Mouse (Mus musculus) heart, adult 2 months (tissue): ENCODE results near the gene Srebf1. TPM values are rescaled to one million over a fixed set of nuclear protein-coding genes. Genes with fewer than 3 reads are reported as not detected.

Experiments used
- DNase-seq, 2 experiments: peaks; one replicate each; pipeline ENCODE4 v3.0.0; 2021
- H3K27ac ChIP-seq: fragments of 200-600 bp; 2 replicates; pipeline ENCODE4 v1.8.1; 2022
- H3K27me3 ChIP-seq: fragments of 200-500 bp; 2 replicates; pipeline ENCODE4 v1.6.1; 2012; ENCODE audit warnings: mild to moderate bottlenecking, low read length, inconsistent platforms, mixed read lengths; ENCODE audit not compliant: control insufficient read depth, insufficient read depth
- H3K36me3 ChIP-seq: fragments of 200-500 bp; 2 replicates; pipeline ENCODE4 v1.6.1; 2012; ENCODE audit warnings: low read length, inconsistent platforms; ENCODE audit not compliant: control insufficient read depth, insufficient read depth
- H3K4me1 ChIP-seq: fragments of 200-500 bp; 2 replicates; pipeline ENCODE4 v1.6.1; 2011; ENCODE audit warnings: low read length; ENCODE audit not compliant: control insufficient read depth, insufficient read depth
- H3K4me3 ChIP-seq: fragments of 200-600 bp; 2 replicates; pipeline ENCODE4 v1.8.1; 2022
- H3K79me2 ChIP-seq: fragments of 200-500 bp; replicated peaks from 2 replicates; pipeline ENCODE4 v1.6.1; 2012; ENCODE audit warnings: mild to moderate bottlenecking, inconsistent platforms, low read length, moderate library complexity, mixed read lengths; ENCODE audit not compliant: control insufficient read depth, insufficient read depth
- H3K9ac ChIP-seq: fragments of 200-500 bp; 2 replicates; pipeline ENCODE4 v1.6.1; 2012; ENCODE audit warnings: low read depth, mild to moderate bottlenecking, control low read depth, inconsistent platforms, low read length, mixed read lengths
- CTCF ChIP-seq: fragments of 200-600 bp; IDR thresholded peaks from 2 replicates; pipeline ENCODE4 v1.8.1; 2022; ENCODE audit warnings: antibody characterized with exemption, mild to moderate bottlenecking, moderate library complexity
- EP300 ChIP-seq: fragments of 200-500 bp; IDR thresholded peaks from 2 replicates; pipeline ENCODE4 v1.6.1; 2011; ENCODE audit warnings: low read depth, low read length, control low read depth; ENCODE audit not compliant: insufficient read depth
- POLR2A ChIP-seq: fragments of 200-500 bp; IDR thresholded peaks from 2 replicates; pipeline ENCODE4 v1.6.1; 2011; ENCODE audit warnings: mild to moderate bottlenecking, low read depth, low read length, control low read depth; ENCODE audit not compliant: insufficient read depth
- WGBS: fragments of 180-500 bp; shearing (Covaris S2); methylation state at CpG from one replicate; pipeline ENCODE4 v1.1.7; 2018; 5-methylcytosine and 5-hydroxymethylcytosine counted together
- intact Hi-C: fragments of 180-260 bp; cut with DNase I; formaldehyde crosslinking; loops from one replicate; pipeline ENCODE4 v1.15.1; 2025
- long read RNA-seq: library from polyadenylated mRNA; stranded (forward); transcript quantifications from one replicate; pipeline ENCODE4 v2.0.0, GENCODE M21; 2021
- polyA plus RNA-seq: library from polyadenylated mRNA; depleted of rRNA; stranded (reverse); fragments of >200 nt; gene quantifications from 2 replicates; pipeline ENCODE4 v1.2.3, GENCODE M21; 2012; rRNA removed
- total RNA-seq, 2 experiments: library from RNA; stranded (reverse); gene quantifications; 2 replicates each; pipeline ENCODE4 v1.2.3; 2021

Srebf1 gene
- total RNA-seq (10 to 100 TPM; 25.3 to 35.4 TPM), polyA plus RNA-seq (42.6 and 54.0 TPM in 2 replicates)
- long read RNA-seq, full-length matches to known transcripts: 13 of 25 reads
- long read RNA-seq, partial matches to known transcripts: 3 of 25 reads
- long read RNA-seq, other reads (novel, unspliced or antisense): 9 of 25 reads

DNA sequence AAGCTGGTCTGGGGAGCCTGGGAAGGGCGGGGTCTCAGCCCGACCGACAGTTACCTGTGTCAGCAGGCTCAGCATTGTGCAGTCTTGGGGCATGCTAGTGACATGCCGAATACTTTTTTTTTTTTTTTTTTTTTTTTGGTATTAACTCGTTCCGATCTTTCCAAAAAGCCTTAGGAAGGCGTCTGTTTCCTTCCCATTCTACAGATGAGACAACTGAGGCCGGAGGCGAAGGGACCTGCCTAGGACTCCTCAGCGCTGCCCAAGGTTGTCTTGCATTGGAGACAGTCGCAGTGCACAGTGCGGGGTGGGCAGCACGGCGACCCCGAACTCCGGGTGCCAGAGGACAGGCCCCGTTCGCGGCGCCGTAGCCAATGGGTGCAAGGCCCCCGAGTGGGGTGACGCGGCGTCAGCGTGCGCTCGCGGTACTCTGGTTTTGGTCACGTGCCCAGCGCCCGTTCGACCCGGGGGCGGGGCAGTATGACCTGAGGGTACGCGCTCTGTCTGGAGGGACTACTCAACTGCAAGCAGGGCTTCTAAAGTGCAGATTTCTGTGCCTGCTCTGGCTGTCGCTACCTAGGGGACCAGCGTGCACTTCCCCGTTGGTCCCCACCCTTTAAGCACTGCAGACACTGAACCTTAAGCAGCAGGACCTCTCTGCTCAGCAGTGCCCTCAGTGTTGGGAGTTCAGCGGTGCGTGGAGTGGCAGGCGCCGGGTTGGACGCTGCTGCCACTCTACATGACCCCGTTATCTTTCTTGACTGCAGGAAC is at the start of gene Srebf1:
Gene Srebf1, minus strand, starts transcription at position 113 of the 768 bp plus-strand sequence.
- peak within 1 kb of the TSS; percentile 81 for H3K27ac ChIP-seq
- 5% methylated on average over 46 of the region's 46 CpGs for WGBS
- intact Hi-C loops: no loop called here
- H3K9ac ChIP-seq: peak within 1 kb of the TSS; percentile 66
- peaks cover 3% of the 10 kb centered on the region; the same call in 1 of the 2 replicates for H3K4me1 ChIP-seq
- DNase-seq: peak; percentile 86 to 88
- peak within 1 kb of the TSS; percentile 52 for H3K4me3 ChIP-seq
- peaks cover 5% of the 10 kb centered on the region for H3K79me2 ChIP-seq
- no peaks in the 10 kb centered on the region for H3K36me3 ChIP-seq
- TF ChIP-seq POLR2A (peak; percentile 65; the same call in 1 of the 2 replicates), EP300 (no peak), CTCF (peak; percentile 58)
- H3K27me3 ChIP-seq: no peaks in the 10 kb centered on the region

- no peak for DNase-seq
- H3K27ac ChIP-seq: no peak overlapping the region
- WGBS: 60% methylated on average over 3 of the region's 3 CpGs
- H3K79me2 ChIP-seq: no peaks in the 10 kb centered on the region
- intact Hi-C loops: no loop called here
- TF ChIP-seq POLR2A: no peak
- no peak for TF ChIP-seq CTCF
- TF ChIP-seq EP300: no peak
- H3K4me1 ChIP-seq: peaks cover 2% of the 10 kb centered on the region
- H3K36me3 ChIP-seq: no peaks in the 10 kb centered on the region
- H3K9ac ChIP-seq: no peak overlapping the region
- H3K4me3 ChIP-seq: no peak overlapping the region
- H3K27me3 ChIP-seq: no peaks in the 10 kb centered on the region
These were observed 46.2 kb upstream of the Srebf1 start for GRCm38 (mm10) chr11:60268563-60268962.

- H3K9ac ChIP-seq: no peak overlapping the region
These were observed 43.0 kb upstream of the Srebf1 start for GRCm38 (mm10) chr11:60265271-60265985.

GRCm38 (mm10) chr11:60264651-60265050 is 42.3 kb upstream of the Srebf1 start:
- 77% methylated on average over 1 of the region's 1 CpGs for WGBS
- DNase-seq: no peak
- H3K9ac ChIP-seq: no peak overlapping the region
- H3K36me3 ChIP-seq: no peaks in the 10 kb centered on the region
- intact Hi-C loops: no loop called here
- TF ChIP-seq POLR2A (no peak), EP300 (no peak), CTCF (no peak)
- no peaks in the 10 kb centered on the region for H3K79me2 ChIP-seq
- no peak overlapping the region for H3K4me3 ChIP-seq
- H3K4me1 ChIP-seq: no peaks in the 10 kb centered on the region; the same call in 1 of the 2 replicates
- H3K27me3 ChIP-seq: no peaks in the 10 kb centered on the region
- no peak overlapping the region for H3K27ac ChIP-seq

More at GRCm38 (mm10) chr11:60265271-60265985, 43.0 kb upstream of the Srebf1 start:
- Histone ChIP-seq H3K4me1 (no peaks in the 10 kb centered on the region; the same call in 1 of the 2 replicates), H3K27me3 (no peaks in the 10 kb centered on the region), H3K79me2 (no peaks in the 10 kb centered on the region), H3K4me3 (no peak overlapping the region), H3K27ac (no peak overlapping the region), H3K36me3 (no peaks in the 10 kb centered on the region)
- WGBS: 87% methylated on average over 4 of the region's 4 CpGs
- intact Hi-C loops: no loop called here
- TF ChIP-seq EP300: no peak
- TF ChIP-seq CTCF: 0 out of 2 replicates have a peak, but pooled peaks have one; percentile 5
- DNase-seq: no peak

- H3K4me1 ChIP-seq: no peaks in the 10 kb centered on the region; the same call in 1 of the 2 replicates
- no peak for TF ChIP-seq POLR2A
- no peak for TF ChIP-seq EP300
- TF ChIP-seq CTCF: no peak
- H3K36me3 ChIP-seq: no peaks in the 10 kb centered on the region
- 98% methylated on average over 4 of the region's 4 CpGs for WGBS
- H3K27ac ChIP-seq: no peak overlapping the region
- no peak overlapping the region for H3K4me3 ChIP-seq
- intact Hi-C loops: no loop called here
- no peaks in the 10 kb centered on the region for H3K27me3 ChIP-seq
- no peak for DNase-seq
- H3K79me2 ChIP-seq: no peaks in the 10 kb centered on the region
- no peak overlapping the region for H3K9ac ChIP-seq
These were observed 40.0 kb upstream of the Srebf1 start for GRCm38 (mm10) chr11:60262396-60262795.
